Mouse (Mus musculus): ENCODE measurements around the gene Eps15.

- TF ChIP-seq ZNF384 (IDR thresholded peaks at IDR 0.05; ENCODE audit: low read depth, low read length) (no peak), ZC3H11A (IDR thresholded peaks at IDR 0.05; ENCODE audit: borderline replicate concordance, low read depth, low read length) (no peak), CHD2 (IDR thresholded peaks at IDR 0.05; ENCODE audit: low read depth, low read length) (no peak), MAFK (IDR thresholded peaks at IDR 0.05; ENCODE audit: insufficient read depth, low read depth, low read length) (no peak), HCFC1 (IDR thresholded peaks at IDR 0.05; ENCODE audit: borderline replicate concordance, insufficient read depth, low read length) (no peak)
Observed at GRCm38 (mm10) chr4:109316941-109317894, 37.1 kb downstream of the Eps15 start.

Measured in ES-E14 (cell line).